Mouse (Mus musculus): Measurements from ENCODE around the gene Tpst2. TPM values are rescaled to one million over a fixed set of nuclear protein-coding genes. Genes with fewer than 3 reads are reported as not detected.

Tpst2 gene
- total RNA-seq, 2 experiments from 2014 or later = 22.6 to 45.3 TPM

GRCm38 (mm10) chr5:112280863-112281660 is 4.6 kb downstream of the Tpst2 start:
- ATAC-seq (replicated peaks; ENCODE audit: poor library complexity) = no peak

- ATAC-seq (replicated peaks; ENCODE audit: poor library complexity) = peak; percentile 18
Measured at GRCm38 (mm10) chr5:112281676-112282075, 5.2 kb downstream of the Tpst2 start.

- ATAC-seq (replicated peaks; ENCODE audit: poor library complexity) = no peak
Measured at GRCm38 (mm10) chr5:112282123-112282779, 5.8 kb downstream of the Tpst2 start.

GRCm38 (mm10) chr5:112282780-112283482 is 6.4 kb downstream of the Tpst2 start:
- no peak for ATAC-seq (replicated peaks; ENCODE audit: poor library complexity)

- 0 out of 2 replicates have a peak, but pooled peaks have one; percentile 3 for ATAC-seq (replicated peaks; ENCODE audit: poor library complexity)
Measured at GRCm38 (mm10) chr5:112283543-112284202, 7.2 kb downstream of the Tpst2 start.

GRCm38 (mm10) chr5:112284203-112284582 is 7.7 kb downstream of the Tpst2 start:
- no peak for ATAC-seq (replicated peaks; ENCODE audit: poor library complexity)

- 0 out of 2 replicates have a peak, but pooled peaks have one; percentile 1 for ATAC-seq (replicated peaks; ENCODE audit: poor library complexity)
Measured at GRCm38 (mm10) chr5:112285548-112286085, 9.1 kb downstream of the Tpst2 start.

- ATAC-seq (replicated peaks; ENCODE audit: poor library complexity) = peak; percentile 7; the same call in 1 of the 2 replicates
Measured at GRCm38 (mm10) chr5:112286608-112286983, 10.1 kb downstream of the Tpst2 start.

- ATAC-seq (replicated peaks; ENCODE audit: poor library complexity) = peak; percentile 60
Measured at GRCm38 (mm10) chr5:112286984-112287641, 10.6 kb downstream of the Tpst2 start.

GRCm38 (mm10) chr5:112287652-112288051 is 11.2 kb downstream of the Tpst2 start:
- ATAC-seq (replicated peaks; ENCODE audit: poor library complexity) = no peak

- ATAC-seq (replicated peaks; ENCODE audit: poor library complexity) = no peak
Measured at GRCm38 (mm10) chr5:112288193-112289141, 12.0 kb downstream of the Tpst2 start.

GRCm38 (mm10) chr5:112289236-112289635 is 12.7 kb downstream of the Tpst2 start:
- ATAC-seq (replicated peaks; ENCODE audit: poor library complexity) = no peak

- ATAC-seq (replicated peaks; ENCODE audit: poor library complexity) = no peak
Measured at GRCm38 (mm10) chr5:112289819-112290535, 13.5 kb downstream of the Tpst2 start.

- no peak for ATAC-seq (replicated peaks; ENCODE audit: poor library complexity)
Measured at GRCm38 (mm10) chr5:112290536-112290880, 14.0 kb downstream of the Tpst2 start.

GRCm38 (mm10) chr5:112291866-112292265 is 15.4 kb downstream of the Tpst2 start:
- ATAC-seq (replicated peaks; ENCODE audit: poor library complexity) = no peak

- no peak for ATAC-seq (replicated peaks; ENCODE audit: poor library complexity)
Measured at GRCm38 (mm10) chr5:112292343-112292980, 16.0 kb downstream of the Tpst2 start.

- ATAC-seq (replicated peaks; ENCODE audit: poor library complexity) = no peak
Measured at GRCm38 (mm10) chr5:112293800-112294199, 17.3 kb downstream of the Tpst2 start.

- ATAC-seq (replicated peaks; ENCODE audit: poor library complexity) = no peak
Measured at GRCm38 (mm10) chr5:112294696-112295095, 18.2 kb downstream of the Tpst2 start.
